Mouse (Mus musculus) bone marrow, adult 2 months (tissue): Measurements from ENCODE around the gene Tmcc1.

Source experiments
- CTCF ChIP-seq: fragments of 200-500 bp; IDR thresholded peaks from 2 replicates; pipeline ENCODE4 v1.5.1; 2011; ENCODE audit warnings: low read length, control low read depth; ENCODE audit not compliant: control insufficient read depth, insufficient read depth
- POLR2A ChIP-seq: fragments of 200-500 bp; IDR thresholded peaks from 2 replicates; pipeline ENCODE4 v1.6.1; 2011; ENCODE audit warnings: low read depth, mild to moderate bottlenecking, control low read depth, low read length, borderline replicate concordance; ENCODE audit not compliant: control insufficient read depth

- TF ChIP-seq CTCF (no peak), POLR2A (no peak)
Observed at GRCm38 (mm10) chr6:116240371-116240770, 47.1 kb upstream of the Tmcc1 start.
